Mouse (Mus musculus) testis, postnatal 14 days (tissue): ENCODE results near the gene Nudt6.
A peak's percentile ranks its signal among the peaks of the same experiment; 100 is the strongest.

Source experiments
- DNase-seq: peaks from one replicate; pipeline ENCODE4 v3.0.0; 2021; ENCODE audit warnings: low spot score

Nudt6 gene

DNA sequence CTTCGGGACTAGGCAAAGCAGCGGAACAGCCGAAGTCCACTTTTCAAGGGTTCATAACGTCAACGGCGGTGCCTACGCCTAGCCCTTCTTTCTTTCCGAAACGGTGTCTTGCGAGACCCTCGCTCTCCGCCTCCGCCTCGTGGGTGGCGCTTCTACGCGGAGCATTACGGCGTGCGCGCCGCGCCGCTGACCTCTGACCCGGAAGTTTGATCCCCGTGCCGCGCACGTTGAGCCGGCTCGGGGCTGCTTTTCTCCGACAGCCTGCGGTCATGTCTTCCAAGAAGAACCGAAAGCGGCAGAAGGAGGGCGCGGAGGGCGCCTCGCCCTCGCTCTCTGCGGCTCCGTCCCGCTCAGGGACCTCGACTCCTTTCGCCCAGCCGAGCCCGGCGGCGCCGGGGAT is at the start of gene Nudt6:
Gene Nudt6 (minus strand): TSS at position 140 of the 400 bp plus-strand sequence.
- DNase-seq, result peak; percentile 95

GRCm38 (mm10) chr3:37469353-37469752 is 49.3 kb upstream of the Nudt6 start:
- DNase-seq, result no peak

DNA sequence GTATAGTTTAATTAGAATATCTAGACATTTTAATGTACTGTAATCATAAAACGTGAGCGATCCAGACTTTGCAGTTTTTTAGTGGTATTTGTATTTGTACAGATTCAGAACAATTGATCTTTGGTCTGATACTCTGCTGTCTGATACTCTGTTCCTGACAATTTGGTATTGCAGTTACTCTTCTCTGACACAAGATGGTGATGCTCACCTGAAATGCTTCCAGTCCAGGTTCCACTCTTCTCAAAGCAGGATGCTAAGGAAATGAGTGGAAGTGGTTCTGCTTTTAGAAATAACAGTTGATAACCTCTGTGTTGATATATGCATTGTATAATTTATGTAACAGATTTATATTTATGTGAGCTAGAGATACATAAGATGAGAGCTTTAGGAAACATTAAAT is 48.2 kb upstream of the Nudt6 start:
- no peak for DNase-seq

GRCm38 (mm10) chr3:37455992-37456391 is 36.0 kb upstream of the Nudt6 start:
- no peak for DNase-seq

GRCm38 (mm10) chr3:37443409-37443808 is 23.4 kb upstream of the Nudt6 start:
- no peak for DNase-seq

- DNase-seq, result no peak
These were observed 19.8 kb upstream of the Nudt6 start for GRCm38 (mm10) chr3:37439770-37440169.

GRCm38 (mm10) chr3:37430359-37430758 is 10.3 kb upstream of the Nudt6 start:
- no peak for DNase-seq

DNA sequence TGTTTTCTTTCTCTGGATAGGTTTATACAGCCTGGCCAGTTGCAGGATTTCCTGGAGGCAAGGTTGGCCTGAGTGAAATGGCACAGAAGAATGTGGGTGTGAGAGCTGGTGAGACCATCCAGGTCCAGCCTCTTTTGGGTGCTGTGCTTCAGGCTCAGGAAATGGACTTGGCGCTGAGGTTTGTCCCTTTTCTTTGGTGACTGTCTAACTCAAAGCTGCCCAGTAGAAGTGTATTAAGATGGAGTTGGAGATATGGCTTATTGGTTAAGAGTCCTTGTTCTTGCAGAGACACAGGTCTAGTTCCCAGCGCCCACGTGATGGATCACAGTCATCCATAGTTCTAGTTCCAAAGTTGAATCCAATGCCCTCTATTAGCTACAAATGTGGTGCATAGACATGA is 6.1 kb upstream of the Nudt6 start:
- no peak for DNase-seq

GRCm38 (mm10) chr3:37421179-37421578 is 1.2 kb upstream of the Nudt6 start:
- DNase-seq, result no peak

DNA sequence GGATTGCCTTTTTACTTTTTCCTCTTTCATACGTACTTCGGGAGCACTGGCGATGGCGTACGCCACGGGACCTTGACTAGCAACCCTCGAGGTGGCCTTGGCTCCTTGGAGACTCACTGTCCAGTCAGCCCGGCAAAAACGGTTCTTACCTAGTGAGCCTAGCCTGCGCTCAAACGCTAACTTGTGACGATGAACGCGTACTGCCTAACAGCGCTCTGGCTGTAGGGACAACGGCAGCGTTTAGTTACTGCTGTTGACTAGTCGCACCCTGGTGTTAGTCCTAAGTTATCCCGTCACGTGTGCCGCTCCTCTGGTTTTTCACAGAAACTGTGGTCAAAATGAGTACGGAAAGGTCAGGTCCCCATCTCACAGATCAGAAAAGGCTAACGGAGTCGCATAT is 630 bp upstream of the Nudt6 start:
- peak; percentile 69 for DNase-seq

DNA sequence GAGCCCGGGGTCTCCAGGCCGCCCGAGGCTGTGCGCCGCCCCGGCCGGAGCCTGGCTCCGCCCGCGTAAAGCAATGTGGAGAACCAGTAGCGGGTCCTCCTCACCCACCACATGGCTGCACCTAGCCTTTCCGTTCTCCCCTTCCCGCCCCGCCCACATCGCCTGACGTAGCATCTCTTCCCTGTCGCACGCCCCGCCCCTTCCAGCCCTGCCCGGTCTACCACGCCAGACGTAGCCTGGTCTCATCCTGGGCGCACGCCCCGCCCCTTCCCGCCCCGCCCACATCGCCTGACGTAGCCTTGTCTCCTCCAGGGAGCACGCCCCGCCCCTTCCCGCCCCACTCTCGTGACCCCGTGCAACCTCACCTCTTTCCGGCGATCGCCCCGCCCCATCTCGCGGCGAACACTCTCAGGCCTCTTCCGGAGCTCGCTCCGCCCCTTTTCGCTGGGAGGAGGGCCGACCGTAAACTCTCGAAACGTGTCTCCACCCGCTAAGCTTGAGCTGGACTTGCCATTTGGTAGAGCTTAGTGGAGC is 486 bp downstream of the Nudt6 start, which contains the start of gene Spata5:
Gene Spata5 (plus strand): TSS at position 439 of the 534 bp plus-strand sequence.
- DNase-seq, result peak; percentile 99

DNA sequence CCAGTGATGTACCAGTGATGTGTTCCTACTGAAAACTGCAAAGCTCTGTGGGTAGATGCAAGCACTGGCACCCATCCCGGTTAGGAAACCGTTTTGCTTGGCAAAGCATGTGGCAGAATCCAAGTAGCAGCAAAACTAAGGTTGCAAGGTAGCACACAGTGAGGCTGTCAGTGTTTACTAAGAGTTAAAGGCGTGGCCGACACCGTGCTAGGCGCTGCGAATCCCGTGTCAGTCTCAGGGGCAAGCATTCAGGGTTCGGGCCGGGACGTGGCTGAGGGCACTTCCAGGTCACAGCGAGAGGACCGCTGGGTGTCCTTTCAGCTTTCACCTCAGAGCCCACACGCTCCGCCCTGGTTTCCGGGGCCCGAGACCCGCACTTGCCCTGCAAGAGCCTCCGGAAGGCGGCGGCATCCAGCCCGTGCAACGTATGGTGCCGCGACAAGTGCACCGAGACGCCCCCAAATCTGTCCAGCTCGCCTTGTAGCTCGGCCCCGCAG is 1.0 kb downstream of the Nudt6 start:
- DNase-seq, result no peak

GRCm38 (mm10) chr3:37418341-37418740 is 1.7 kb downstream of the Nudt6 start:
- DNase-seq, result no peak

- peak; percentile 42 for DNase-seq
These were observed 5.5 kb downstream of the Nudt6 start for GRCm38 (mm10) chr3:37414413-37414960.

DNA sequence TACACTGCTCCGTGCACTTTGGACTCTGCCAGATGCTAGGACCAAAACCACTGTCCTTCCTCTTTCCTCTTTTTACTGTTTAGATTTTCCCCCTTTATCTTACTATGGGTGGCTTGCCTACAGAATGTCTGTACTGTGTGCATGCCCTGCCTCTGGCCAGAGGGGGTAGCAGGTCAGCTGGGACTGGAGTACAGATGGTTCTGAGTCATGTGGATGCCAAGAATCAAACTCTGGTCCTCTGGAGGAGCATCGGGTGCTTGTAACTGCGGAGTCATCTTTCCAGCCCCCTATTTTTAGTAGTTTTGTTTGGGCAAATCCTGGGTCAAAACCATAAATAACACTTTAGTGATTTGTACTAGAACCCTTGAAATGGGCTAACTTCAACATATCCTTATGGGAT is 6.6 kb downstream of the Nudt6 start:
- DNase-seq, result no peak

GRCm38 (mm10) chr3:37407598-37407997 is 12.4 kb downstream of the Nudt6 start:
- no peak for DNase-seq

DNA sequence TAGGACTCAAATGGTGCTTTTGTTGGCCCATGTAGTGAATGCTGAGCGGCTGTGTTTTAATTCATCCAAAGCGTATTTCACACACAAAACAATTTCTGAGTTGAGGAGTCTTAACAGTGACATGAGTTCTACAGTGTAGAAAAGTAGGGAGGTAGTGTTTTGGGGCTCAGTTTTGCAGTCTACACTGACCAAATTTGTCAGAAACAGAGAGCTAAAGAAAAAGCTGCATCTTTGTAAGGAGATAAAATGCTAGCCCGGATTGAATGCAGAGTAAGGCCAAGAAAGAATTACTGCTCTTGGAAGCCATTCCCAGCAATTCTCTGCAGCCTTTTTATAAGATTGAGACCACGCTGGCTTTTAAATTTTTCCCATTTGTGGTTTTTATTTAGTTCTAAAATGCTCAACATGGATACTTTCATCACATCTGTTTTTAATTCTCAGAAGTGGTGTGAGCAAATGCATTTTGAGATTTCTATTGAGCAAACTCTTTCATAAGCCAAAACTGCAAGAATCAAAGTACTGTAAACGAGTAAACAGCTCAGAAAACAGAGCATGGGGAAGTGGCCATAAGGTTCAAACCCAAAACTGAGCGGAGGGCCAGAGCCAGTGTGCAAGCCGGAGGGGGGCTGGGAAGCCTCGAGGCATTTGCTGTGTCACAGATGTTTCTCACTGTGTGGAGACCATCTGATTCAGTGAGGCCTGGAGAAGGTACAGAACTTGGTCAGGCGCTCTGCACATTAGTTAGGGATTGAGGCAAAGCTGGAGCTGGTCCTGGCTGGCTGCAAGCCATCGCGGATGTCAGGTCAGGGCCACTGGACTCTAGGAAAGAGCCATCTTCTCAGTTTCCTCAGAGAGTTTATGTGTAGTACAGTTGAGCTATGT is 18.0 kb downstream of the Nudt6 start:
- peak; percentile 37 for DNase-seq

GRCm38 (mm10) chr3:37398661-37399395 is 21.2 kb downstream of the Nudt6 start:
- peak; percentile 55 for DNase-seq

- DNase-seq, result no peak
These were observed 22.4 kb downstream of the Nudt6 start for GRCm38 (mm10) chr3:37397646-37398045.

- no peak for DNase-seq
These were observed 22.9 kb downstream of the Nudt6 start for GRCm38 (mm10) chr3:37396930-37397608.

DNA sequence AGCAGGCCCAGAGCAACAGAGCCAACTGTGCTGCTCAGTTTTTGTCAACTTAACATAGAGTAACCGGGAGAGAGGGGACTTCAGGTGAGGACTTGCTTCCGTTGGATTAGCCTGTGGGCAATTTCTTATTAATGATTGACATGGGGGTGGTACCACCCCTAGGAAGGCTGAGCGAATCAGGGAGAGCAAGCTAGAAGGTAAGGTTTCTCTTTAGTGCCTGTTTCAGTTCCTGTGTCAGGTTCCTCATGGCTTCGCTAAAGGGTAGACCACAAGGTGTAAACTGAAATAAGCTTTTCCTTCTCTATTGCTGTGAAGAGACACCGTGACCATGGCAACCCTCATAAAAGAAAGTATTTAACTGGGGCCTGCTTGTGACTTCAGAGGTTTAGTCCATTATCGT is 32.7 kb downstream of the Nudt6 start:
- no peak for DNase-seq
